15 mouse cellular contexts compared by ENCODE assay signal in the genomic region with DNA sequence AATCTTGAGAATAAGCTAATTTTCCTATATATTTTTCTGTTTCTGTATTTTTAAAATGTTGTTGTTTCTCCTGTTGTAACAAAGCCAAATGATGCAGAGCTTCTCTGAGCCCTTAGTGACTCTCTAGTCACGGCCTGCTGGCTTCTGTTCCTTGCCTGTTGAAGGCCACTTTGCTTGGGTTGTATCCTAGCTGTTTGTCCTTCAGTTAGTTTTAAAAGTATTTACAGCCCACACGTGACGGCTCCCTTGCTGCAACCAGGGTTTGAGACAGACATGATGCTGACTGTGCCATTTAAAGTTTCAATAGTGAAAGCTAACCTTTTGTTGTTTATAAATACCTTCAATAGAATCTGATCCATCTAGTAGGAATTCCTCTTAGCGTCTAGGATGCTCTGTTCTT.
"Had no signal": no experiment of that assay in that cellular context is flagged by ENCODE, and none has a peak within 500 bp of the region (broad histone marks: within the 10 kb centered on the region; RNA-seq: fewer than 3 reads in every experiment).

No protein-coding gene starts in this region.

- H3K4me2 ChIP-seq: kidney, embryonic 15.5 days; liver, embryonic 13.5 days; midbrain, embryonic 11.5 days; stomach, embryonic 15.5 days had no signal

- H3K27ac ChIP-seq: kidney, embryonic 15.5 days; liver, embryonic 13.5 days; stomach, embryonic 15.5 days had no signal

- H3K9me3 ChIP-seq: kidney, embryonic 15.5 days; liver, embryonic 13.5 days; stomach, embryonic 15.5 days had no signal

- H3K27me3 ChIP-seq: kidney, embryonic 15.5 days; liver, embryonic 13.5 days; stomach, embryonic 15.5 days had no signal

- H3K36me3 ChIP-seq: kidney, embryonic 15.5 days; liver, embryonic 13.5 days; stomach, embryonic 15.5 days had no signal

- DNase-seq: kidney, adult 2 months; kidney, postnatal 10 days; kidney, postnatal 36 days; liver, embryonic 13.5 days; lung, adult 2 months; lung, postnatal 14 days; lung, postnatal 4 days; midbrain, embryonic 14.5 days; retina, postnatal 1 day; right cerebral cortex, postnatal 25 days; spleen, adult 18-20 months; thymus, postnatal 36 days had no signal

- H3K4me3 ChIP-seq: kidney, embryonic 15.5 days; liver, embryonic 13.5 days; stomach, embryonic 15.5 days had no signal

- H3K9ac ChIP-seq: kidney, embryonic 15.5 days; liver, embryonic 13.5 days; stomach, embryonic 15.5 days had no signal
